Mouse (Mus musculus) hematopoietic multipotent progenitor cell, adult 10-12 weeks (in vitro differentiated cells): Measurements from ENCODE around the gene Mpdz. TPM values are rescaled to one million over a fixed set of nuclear protein-coding genes. Genes with fewer than 3 reads are reported as not detected.

Source experiments
- polyA plus RNA-seq: library from polyadenylated mRNA; stranded (reverse); fragments of >175 nt; gene quantifications from 2 replicates; pipeline ENCODE4 v1.2.3, GENCODE M21; 2012; ENCODE audit warnings: low replicate concordance

The Mpdz gene
- polyA plus RNA-seq = 0.31 TPM in 1 of 2 replicates, not detected in the other

GRCm38 (mm10) chr4:81442078-81442981, at the start of gene Mpdz:
Mpdz (minus strand) TSS chr4:81442815.

